Mouse (Mus musculus) natural killer cell, adult 2 months (primary cell): ENCODE results near the gene Chp2.
"Not testable (repeated sequence)": the region's sequence is repeated elsewhere in the genome, so short reads cannot be mapped to it uniquely, and the experiment has no call there.

Experiments
- DNase-seq, 2 experiments: peaks; one replicate each; pipeline ENCODE4 v3.0.0; 2022; ENCODE audit warnings: low spot score in 2 of 2

Chp2 gene

GRCm38 (mm10) chr7:122242260-122242659, 23.0 kb downstream of the Chp2 start:
- DNase-seq = peak in 1 of 2 experiments; percentile 38

GRCm38 (mm10) chr7:122242744-122243143, 23.4 kb downstream of the Chp2 start:
- DNase-seq = not testable (repeated sequence)

DNA sequence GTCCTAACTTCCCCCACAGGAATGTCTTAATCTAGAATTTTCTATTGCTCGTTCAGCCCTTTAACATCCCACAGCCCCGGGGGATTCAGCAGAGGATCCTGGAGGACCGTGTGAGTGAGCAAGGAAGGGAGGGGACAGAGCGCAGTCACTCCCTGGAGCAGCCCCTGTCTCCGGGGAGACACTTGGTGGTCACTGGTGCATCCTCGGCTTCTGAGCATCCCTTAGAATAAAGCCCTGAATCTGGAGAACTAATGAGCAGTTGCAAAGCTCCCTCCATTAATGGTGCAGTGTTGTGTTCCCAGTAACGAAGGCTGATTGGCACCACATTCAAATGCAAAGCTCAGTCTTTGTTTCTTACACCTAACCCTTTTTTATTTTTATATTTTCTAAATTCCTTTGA, 24.9 kb downstream of the Chp2 start:
- DNase-seq = no peak

GRCm38 (mm10) chr7:122244584-122244983, 25.3 kb downstream of the Chp2 start:
- no peak for DNase-seq

DNA sequence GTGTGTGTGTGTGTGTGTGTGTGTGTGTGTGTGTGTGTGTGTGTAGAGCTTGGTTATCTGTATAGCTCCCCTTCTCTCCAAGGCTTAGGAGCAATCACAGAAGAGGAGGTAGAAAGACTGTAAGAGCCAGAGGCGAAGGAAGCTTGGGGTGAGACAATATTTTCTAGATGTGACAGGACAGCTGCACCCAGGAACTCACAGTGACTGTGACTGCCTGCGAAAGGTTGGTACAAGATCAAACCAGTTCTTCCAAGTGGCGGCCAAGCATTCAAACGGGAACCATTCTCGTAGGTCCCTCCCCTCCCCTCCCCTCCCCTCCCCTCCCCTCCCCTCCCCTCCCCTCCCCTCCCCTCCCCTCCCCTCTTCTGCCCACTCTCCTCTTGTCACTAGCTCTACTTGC, 26.7 kb downstream of the Chp2 start:
- DNase-seq = no peak

- no peak for DNase-seq
Observed at GRCm38 (mm10) chr7:122247254-122247864, 28.1 kb downstream of the Chp2 start.

DNA sequence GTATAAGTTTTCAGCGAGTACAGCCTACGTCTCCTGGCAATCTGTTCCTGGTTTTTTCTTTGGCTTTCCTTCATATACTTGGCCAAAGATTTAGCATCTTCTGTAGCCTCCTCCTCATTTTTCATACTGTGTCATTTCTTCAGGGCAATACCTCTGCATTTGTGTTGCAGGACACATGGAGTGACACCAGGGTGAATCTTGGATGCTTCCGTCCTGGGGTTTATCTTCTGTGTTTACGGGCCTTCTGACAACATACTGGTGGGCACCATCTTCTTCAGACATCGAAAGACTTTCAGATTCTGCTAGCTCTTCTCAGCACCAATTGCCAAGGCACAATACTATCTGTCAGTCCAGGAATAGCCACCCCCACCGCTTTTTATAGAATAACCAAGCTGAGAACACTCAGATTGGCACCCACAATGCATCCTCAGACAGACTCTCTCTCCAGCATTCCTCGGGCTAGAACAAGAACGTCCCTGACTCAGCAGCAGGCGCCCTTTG, 30.1 kb downstream of the Chp2 start:
- DNase-seq = no peak

DNA sequence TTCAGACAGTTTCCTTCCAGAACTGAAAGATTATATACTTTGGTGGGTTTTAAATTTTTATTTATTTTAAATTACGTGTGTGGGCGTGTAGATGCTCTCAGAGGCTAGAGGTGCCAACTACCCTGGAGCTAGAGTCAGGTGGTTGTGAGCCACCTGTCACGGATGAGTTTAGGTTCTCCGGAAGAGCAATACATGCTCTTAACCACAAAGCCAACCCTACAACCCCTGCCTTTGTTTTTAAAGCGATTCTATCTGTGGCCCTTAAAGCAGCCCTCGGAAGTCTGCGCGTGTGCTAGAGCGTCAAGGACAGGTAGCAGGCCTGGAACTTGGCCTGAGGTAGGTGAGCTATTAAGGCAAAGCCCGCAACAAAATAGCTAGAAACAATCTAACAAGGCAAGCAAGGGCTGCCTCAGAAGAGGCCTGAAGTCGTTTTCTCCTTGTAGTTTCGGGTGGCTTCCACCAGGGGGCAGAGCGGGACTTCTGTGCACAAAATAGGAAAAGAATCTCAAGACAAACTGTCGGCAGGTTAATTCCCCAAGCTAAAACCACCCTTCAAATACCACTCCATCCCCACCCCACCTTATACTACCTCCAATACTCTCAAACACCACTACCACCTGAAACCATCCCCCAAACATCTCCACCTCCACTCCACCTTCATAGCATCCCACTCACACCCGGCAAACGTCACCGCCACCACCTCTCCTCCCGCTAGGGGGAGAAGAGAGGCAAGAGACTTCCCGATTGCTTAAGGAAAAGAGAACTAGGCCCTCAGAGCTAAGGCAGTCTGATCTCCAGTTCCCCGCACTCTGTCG, 32.1 kb downstream of the Chp2 start:
- peak; percentile 58 to 77 for DNase-seq

- DNase-seq = no peak
Observed at GRCm38 (mm10) chr7:122256722-122257121, 37.4 kb downstream of the Chp2 start.

DNA sequence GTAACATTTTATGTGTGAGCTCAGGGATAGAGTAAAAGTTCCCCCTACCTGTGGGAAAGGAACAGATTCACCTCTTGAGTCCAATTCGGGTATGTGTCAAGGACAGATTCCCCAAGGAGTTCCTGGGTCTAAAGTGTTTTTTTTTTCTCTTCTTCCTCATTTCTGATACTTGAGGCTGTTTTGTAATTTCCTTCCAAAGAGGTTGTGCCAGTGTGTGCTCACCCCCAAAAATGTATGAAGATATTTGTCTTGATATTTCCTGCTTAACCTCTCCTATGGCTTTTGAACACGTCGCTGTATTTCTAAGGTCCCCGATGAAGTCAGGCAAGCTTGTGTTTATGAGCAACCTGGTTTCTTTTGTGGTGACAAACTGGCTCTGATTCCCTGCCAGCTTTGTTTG, 39.2 kb downstream of the Chp2 start:
- no peak for DNase-seq

DNA sequence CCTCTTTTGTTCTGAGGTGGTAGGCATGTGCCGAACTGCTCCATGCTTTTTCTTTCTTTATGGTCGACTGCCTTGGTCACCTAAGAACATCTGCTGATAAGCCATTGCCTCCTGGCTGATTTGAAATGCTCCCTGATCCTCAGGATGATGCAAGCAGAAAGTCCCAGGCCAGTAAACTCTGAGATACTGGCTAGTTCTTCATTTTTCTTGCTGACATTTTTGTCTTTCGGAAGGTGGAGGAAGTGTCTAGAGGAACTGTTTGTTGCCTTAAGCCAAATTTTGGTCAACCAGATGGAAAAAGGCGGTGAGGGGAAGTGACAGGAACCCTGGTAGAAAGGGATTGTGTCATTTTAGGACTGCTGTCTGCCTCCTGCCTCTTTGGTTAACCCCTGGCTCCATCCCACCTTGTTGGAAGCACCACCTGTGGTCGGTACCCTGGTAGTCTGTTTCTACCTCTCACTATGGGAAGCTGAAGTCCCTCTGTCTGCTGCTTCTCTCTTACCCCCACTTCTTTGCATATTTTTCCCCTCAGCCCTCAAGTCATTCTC, 40.8 kb downstream of the Chp2 start:
- DNase-seq = no peak

DNA sequence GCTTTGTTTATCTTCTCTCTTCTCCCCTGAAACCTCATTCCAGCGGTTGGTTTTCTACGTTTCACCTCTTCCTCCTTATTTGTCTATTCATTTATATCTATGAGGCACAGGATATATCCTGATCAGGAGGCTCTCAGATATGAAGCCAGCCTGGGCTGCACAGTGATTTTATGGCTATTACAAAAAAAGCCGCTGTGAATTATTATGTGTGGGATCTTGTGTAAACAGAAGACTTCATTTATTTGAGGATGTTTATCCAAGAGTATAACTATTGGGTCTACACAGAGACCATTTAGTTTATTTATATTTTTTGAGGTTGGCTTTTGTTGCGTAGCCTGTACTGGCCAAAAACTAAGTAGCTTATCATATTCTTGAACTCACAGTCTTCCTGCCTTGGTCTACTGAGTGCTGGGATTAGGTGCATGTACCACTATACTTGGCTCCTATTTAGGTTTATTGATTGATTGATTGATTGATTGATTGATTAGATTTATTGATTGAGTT, 49.7 kb downstream of the Chp2 start:
- DNase-seq = no peak

- DNase-seq = no peak
Observed at GRCm38 (mm10) chr7:122272334-122272733, 53.0 kb downstream of the Chp2 start.
